Mouse (Mus musculus): ENCODE measurements around the gene March1.

DNA sequence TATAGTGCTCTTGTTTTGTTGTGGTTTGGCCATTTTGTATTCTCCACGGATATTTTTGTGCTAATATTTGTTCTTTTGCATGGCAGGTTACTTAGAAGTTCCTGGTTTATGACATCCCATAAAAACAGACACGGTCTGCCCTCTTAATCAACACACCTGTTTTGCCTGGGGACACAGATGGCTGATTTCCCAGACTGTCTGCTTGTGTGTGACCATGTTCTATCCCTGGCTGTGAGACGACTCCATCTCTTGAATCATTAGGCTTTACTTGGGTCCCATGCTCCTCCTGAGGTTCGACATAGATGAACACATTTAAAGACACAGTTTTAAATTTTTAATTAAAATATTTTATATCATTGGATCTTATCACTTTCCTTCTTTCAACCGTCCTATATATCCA, 163.5 kb downstream of the March1 start:
- TF ChIP-seq CTCF (IDR thresholded peaks at IDR 0.05; ENCODE audit: borderline replicate concordance, insufficient read depth, low read depth, low read length): no peak
- TF ChIP-seq POLR2A (IDR thresholded peaks at IDR 0.05; ENCODE audit: borderline replicate concordance, insufficient read depth, low read length): no peak

All from cerebellum, adult 2 months (tissue).